Mouse (Mus musculus): ENCODE results near the gene Cel. TPM values are rescaled to one million over a fixed set of nuclear protein-coding genes. Genes with fewer than 3 reads are reported as not detected.

Cel gene
- polyA plus RNA-seq, 1 experiment from 2014 or later = not detected

DNA sequence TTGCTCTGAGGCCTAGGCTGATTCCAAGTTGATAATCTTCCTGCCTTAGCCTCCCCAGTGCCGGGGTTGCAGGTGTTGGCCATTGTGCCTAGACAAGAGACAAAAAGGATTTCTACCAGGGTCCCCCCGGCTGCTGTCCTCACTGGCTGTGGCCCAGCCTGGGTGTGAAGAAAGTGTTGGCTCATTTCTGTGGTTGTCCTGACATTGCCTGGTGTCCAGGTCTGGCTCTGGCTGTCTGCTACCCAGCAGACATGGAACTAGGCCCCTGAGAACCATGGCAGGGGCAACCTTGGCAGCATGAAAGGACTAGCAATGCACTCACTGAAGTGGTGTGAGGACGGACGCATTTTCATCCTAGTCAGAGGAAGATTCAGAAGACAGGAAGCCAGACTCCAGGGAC is 33.3 kb downstream of the Cel start:
- Histone ChIP-seq H3K4me1 (ENCODE audit: control insufficient read depth, insufficient read depth, low read length) (peaks cover 78% of the 10 kb centered on the region), H3K9me3 (ENCODE audit: control insufficient read depth, low read length) (no peaks in the 10 kb centered on the region), H3K27me3 (ENCODE audit: control insufficient read depth, insufficient read depth, low read length) (no peaks in the 10 kb centered on the region), H3K4me3 (replicated peaks; ENCODE audit: low read depth, low read length) (no peak overlapping the region), H3K9ac (replicated peaks; ENCODE audit: low read length) (no peak overlapping the region), H3K4me2 (ENCODE audit: low read length) (no peak overlapping the region), H3K27ac (replicated peaks; ENCODE audit: low read depth, low read length) (peak overlapping the region; percentile 32; the same call in 1 of the 2 replicates), H3K36me3 (ENCODE audit: control insufficient read depth, insufficient read depth, low read length) (no peaks in the 10 kb centered on the region)
- DNase-seq = no peak
- ATAC-seq (ENCODE audit: low FRiP score, low TSS enrichment) = no peak
- WGBS = 65% methylated on average over 4 of the region's 4 CpGs

DNA sequence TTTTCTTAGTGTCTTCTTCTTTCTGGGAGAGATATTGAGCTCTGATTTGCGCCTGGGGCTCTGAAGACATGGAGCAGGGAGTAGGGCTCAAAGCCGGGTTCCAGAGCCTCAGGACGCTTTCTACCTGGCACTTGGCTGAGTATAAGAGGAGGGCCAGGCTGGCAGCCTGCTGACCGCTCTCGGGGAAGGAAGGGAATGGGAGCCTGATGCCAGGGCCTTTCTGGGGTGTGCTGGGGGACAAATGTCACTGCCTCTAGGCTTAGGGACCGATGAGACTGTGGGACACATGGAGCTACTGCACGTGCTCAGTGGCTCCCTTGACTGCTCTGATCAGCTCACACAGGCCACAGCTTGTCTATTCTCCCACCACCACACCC is 34.9 kb downstream of the Cel start:
- Histone ChIP-seq H3K27ac (replicated peaks; ENCODE audit: low read depth, low read length) (no peak overlapping the region), H3K4me3 (replicated peaks; ENCODE audit: low read depth, low read length) (no peak overlapping the region), H3K4me2 (ENCODE audit: low read length) (no peak overlapping the region), H3K9me3 (ENCODE audit: control insufficient read depth, low read length) (no peaks in the 10 kb centered on the region), H3K36me3 (ENCODE audit: control insufficient read depth, insufficient read depth, low read length) (no peaks in the 10 kb centered on the region), H3K9ac (replicated peaks; ENCODE audit: low read length) (peak overlapping the region; percentile 23; the same call in 1 of the 2 replicates), H3K4me1 (ENCODE audit: control insufficient read depth, insufficient read depth, low read length) (peaks cover 71% of the 10 kb centered on the region), H3K27me3 (ENCODE audit: control insufficient read depth, insufficient read depth, low read length) (no peaks in the 10 kb centered on the region)
- ATAC-seq (ENCODE audit: low FRiP score, low TSS enrichment) = no peak
- 89% methylated on average over 7 of the region's 7 CpGs for WGBS
- no peak for DNase-seq

DNA sequence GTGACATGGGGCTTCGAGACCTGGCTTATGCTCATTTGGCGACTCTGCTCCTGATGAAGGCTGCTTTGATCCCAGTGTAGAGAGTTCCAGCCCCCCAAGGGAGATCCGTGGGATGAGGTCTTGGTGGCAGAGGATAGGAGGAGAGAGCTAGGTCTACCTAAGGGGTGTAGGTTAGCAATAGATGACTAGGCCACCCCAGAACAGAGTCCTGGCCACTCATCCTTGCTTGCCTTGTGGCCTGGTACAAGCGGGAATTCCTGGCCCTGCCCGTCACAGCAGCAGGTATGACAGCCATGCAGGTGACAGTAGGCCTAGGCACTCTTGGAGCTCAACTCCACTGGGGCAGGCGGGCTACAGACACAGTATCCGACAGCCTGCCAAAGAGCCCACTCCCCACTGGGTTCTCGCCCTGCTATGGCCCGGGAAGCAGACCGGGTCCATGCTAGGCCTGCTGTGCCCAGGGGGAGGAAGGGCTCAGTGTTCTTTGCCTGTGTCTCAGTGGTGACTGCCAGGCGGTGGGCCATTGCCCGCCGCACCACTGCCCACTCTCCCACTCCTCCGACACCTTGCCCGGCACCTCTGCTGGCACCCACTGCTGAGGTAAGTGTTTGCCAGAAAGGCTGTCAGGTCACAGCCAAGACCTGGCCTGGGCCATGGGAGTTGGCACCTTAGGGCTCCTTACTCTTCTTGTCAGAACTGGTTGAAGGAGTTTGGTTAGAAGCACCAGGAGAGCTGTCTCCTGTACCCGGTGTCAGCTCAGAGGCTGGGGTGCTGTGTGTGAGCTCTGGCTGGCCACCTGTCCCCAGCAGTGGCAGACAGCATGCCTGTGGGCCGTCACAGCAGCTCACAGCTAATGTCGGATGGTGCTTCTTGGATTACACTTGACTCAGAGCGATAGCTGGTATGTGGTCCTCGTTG is 35.5 kb downstream of the Cel start:
- peaks cover 66% of the 10 kb centered on the region for H3K4me1 ChIP-seq (ENCODE audit: control insufficient read depth, insufficient read depth, low read length)
- H3K9me3 ChIP-seq (ENCODE audit: control insufficient read depth, low read length) = no peaks in the 10 kb centered on the region
- no peak overlapping the region for H3K4me2 ChIP-seq (ENCODE audit: low read length)
- DNase-seq (no peak), ATAC-seq (ENCODE audit: low FRiP score, low TSS enrichment) (no peak)
- H3K36me3 ChIP-seq (ENCODE audit: control insufficient read depth, insufficient read depth, low read length) = peaks cover under 1% of the 10 kb centered on the region; the same call in 1 of the 2 replicates
- 87% methylated on average over 20 of the region's 20 CpGs for WGBS
- 0 out of 2 replicates have a peak overlapping the region, but pooled peaks have one; percentile 23 for H3K9ac ChIP-seq (replicated peaks; ENCODE audit: low read length)
- H3K27ac ChIP-seq (replicated peaks; ENCODE audit: low read depth, low read length) = no peak overlapping the region
- no peaks in the 10 kb centered on the region for H3K27me3 ChIP-seq (ENCODE audit: control insufficient read depth, insufficient read depth, low read length)
- no peak overlapping the region for H3K4me3 ChIP-seq (replicated peaks; ENCODE audit: low read depth, low read length)

DNA sequence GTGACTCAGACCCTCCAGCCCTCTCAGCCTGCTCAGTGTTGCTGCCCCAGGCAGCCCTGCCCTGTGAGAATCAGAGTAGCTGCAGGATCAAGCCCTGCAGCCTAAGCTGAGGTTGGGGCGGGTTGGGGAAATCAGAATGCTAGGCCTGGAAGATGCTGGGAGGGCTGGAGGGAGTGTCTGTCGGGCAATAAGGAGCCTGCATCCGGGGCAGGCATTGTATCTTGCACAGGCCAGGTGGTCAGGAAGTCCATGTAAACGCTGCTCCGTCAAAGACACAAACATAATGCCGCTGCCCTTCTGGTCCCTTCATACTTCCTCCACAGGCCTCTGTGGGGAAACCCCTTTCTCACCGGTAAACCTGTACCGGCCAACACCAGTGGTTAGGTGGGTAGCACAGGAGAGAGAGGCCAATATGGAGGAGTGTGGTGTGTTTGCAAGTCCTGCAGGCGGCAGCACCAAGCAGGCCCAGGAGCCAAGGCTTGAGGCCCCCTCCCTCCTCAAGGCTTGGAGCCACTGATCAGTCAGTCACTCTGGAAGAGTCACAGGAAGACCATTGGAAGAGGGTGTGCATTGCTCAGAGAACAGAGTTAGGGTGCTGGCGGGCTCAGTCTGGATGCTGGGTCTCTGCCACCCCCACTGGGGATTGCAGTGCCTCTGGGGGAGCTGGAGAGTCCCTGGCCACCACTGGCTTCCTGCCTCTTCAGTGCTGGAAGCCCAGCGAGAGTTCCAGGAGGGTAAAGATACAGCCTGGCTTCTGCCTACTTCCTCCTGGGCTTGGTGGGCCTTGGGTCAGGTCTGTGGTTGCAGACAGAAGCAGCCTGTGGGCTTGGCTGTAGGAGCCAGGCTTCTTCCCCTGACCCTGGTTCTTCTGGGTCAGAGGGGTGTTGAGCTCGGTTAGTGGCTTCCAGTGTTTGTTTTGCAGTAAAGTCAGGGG is 37.0 kb downstream of the Cel start:
- H3K36me3 ChIP-seq (ENCODE audit: control insufficient read depth, insufficient read depth, low read length) = peaks cover 8% of the 10 kb centered on the region
- DNase-seq (peak; percentile 46), ATAC-seq (ENCODE audit: low FRiP score, low TSS enrichment) (no peak)
- no peak overlapping the region for H3K4me3 ChIP-seq (replicated peaks; ENCODE audit: low read depth, low read length)
- H3K4me2 ChIP-seq (ENCODE audit: low read length) = peak overlapping the region; percentile 24; the same call in 1 of the 2 replicates
- H3K9ac ChIP-seq (replicated peaks; ENCODE audit: low read length) = peak overlapping the region; percentile 42; the same call in 1 of the 2 replicates
- no peaks in the 10 kb centered on the region for H3K27me3 ChIP-seq (ENCODE audit: control insufficient read depth, insufficient read depth, low read length)
- 43% methylated on average over 12 of the region's 12 CpGs for WGBS
- peaks cover 53% of the 10 kb centered on the region for H3K4me1 ChIP-seq (ENCODE audit: control insufficient read depth, insufficient read depth, low read length)
- H3K27ac ChIP-seq (replicated peaks; ENCODE audit: low read depth, low read length) = peak overlapping the region; percentile 87
- no peaks in the 10 kb centered on the region for H3K9me3 ChIP-seq (ENCODE audit: control insufficient read depth, low read length)

DNA sequence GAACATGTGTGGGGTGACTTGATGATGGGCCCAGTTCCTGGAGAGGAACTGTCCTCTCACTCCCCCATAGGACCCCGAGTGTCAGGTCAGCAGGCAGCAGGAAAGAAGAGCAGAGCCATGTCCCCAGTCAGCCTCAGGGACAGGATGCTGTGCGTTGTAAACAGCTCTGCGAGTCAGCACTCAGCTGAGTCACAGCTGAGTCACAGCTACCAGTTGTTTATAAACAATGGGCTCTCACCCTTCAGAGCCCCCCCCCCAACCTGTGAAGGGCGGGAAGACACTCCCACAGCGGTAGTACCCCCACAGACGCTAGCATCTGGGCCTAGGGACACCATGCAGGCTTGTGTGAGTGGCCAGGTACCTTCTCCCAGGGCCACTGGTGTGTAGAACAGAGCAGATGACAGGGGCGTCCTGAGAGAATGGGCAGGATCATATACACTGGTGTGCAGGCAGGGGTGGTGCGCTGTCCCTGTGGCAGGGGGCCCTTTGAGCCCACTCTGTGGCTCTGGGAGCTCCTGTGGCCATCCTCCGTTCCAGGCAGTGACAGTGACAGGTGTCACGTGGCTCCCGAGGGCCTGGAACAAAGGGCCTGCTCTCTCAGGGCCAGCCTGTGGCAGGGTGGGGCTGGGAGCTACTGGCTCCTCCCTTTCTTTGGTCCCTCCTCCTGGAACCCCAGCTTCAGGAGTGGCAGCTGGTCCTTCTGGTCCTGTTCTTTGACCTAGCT is 37.8 kb downstream of the Cel start:
- Histone ChIP-seq H3K36me3 (ENCODE audit: control insufficient read depth, insufficient read depth, low read length) (peaks cover 11% of the 10 kb centered on the region), H3K4me3 (replicated peaks; ENCODE audit: low read depth, low read length) (no peak overlapping the region), H3K9me3 (ENCODE audit: control insufficient read depth, low read length) (no peaks in the 10 kb centered on the region), H3K27me3 (ENCODE audit: control insufficient read depth, insufficient read depth, low read length) (no peaks in the 10 kb centered on the region), H3K9ac (replicated peaks; ENCODE audit: low read length) (peak overlapping the region; percentile 42), H3K4me1 (ENCODE audit: control insufficient read depth, insufficient read depth, low read length) (peaks cover 52% of the 10 kb centered on the region), H3K27ac (replicated peaks; ENCODE audit: low read depth, low read length) (peak overlapping the region; percentile 87), H3K4me2 (ENCODE audit: low read length) (peak overlapping the region; percentile 24; the same call in 1 of the 2 replicates)
- DNase-seq = peak; percentile 70
- 12% methylated on average over 11 of the region's 11 CpGs for WGBS
- ATAC-seq (ENCODE audit: low FRiP score, low TSS enrichment) = peak; percentile 58; the same call in 1 of the 2 replicates

DNA sequence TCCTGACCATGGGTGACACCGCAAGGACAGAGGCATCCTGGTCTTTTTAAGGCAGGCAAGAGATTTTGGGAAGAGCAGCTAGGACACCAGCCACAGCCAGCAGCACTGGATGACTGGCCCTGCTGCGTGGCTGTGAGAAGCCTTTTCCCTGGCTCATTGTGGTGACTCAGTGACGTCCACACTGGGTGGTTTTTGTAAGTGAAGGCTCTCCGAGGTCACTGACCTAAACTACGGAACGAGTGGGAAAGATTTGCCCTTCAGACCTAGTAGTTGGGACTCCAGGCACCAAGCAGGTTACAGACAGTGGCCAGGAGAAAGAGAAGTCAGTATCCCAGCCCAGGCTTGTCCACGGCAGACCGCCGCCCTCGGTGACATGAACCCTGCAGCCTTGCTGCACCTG is 38.8 kb downstream of the Cel start:
- no peaks in the 10 kb centered on the region for H3K9me3 ChIP-seq (ENCODE audit: control insufficient read depth, low read length)
- peak overlapping the region; percentile 15; the same call in 1 of the 2 replicates for H3K27ac ChIP-seq (replicated peaks; ENCODE audit: low read depth, low read length)
- H3K4me2 ChIP-seq (ENCODE audit: low read length) = no peak overlapping the region
- ATAC-seq (ENCODE audit: low FRiP score, low TSS enrichment) = no peak
- H3K4me1 ChIP-seq (ENCODE audit: control insufficient read depth, insufficient read depth, low read length) = peaks cover 42% of the 10 kb centered on the region
- no peak overlapping the region for H3K9ac ChIP-seq (replicated peaks; ENCODE audit: low read length)
- H3K36me3 ChIP-seq (ENCODE audit: control insufficient read depth, insufficient read depth, low read length) = peaks cover 13% of the 10 kb centered on the region
- no peak for DNase-seq
- H3K27me3 ChIP-seq (ENCODE audit: control insufficient read depth, insufficient read depth, low read length) = no peaks in the 10 kb centered on the region
- no peak overlapping the region for H3K4me3 ChIP-seq (replicated peaks; ENCODE audit: low read depth, low read length)
- 74% methylated on average over 10 of the region's 10 CpGs for WGBS

- Histone ChIP-seq H3K27ac (replicated peaks; ENCODE audit: low read depth, low read length) (peak overlapping the region; percentile 15), H3K4me1 (ENCODE audit: control insufficient read depth, insufficient read depth, low read length) (peaks cover 43% of the 10 kb centered on the region), H3K27me3 (ENCODE audit: control insufficient read depth, insufficient read depth, low read length) (no peaks in the 10 kb centered on the region), H3K36me3 (ENCODE audit: control insufficient read depth, insufficient read depth, low read length) (peaks cover 13% of the 10 kb centered on the region), H3K9me3 (ENCODE audit: control insufficient read depth, low read length) (no peaks in the 10 kb centered on the region), H3K4me2 (ENCODE audit: low read length) (no peak overlapping the region), H3K9ac (replicated peaks; ENCODE audit: low read length) (no peak overlapping the region), H3K4me3 (replicated peaks; ENCODE audit: low read depth, low read length) (no peak overlapping the region)
- 8% methylated on average over 5 of the region's 5 CpGs for WGBS
- ATAC-seq (ENCODE audit: low FRiP score, low TSS enrichment) (peak; percentile 71), DNase-seq (peak; percentile 85)
Observed at GRCm38 (mm10) chr2:28523643-28524117, 39.5 kb downstream of the Cel start.

DNA sequence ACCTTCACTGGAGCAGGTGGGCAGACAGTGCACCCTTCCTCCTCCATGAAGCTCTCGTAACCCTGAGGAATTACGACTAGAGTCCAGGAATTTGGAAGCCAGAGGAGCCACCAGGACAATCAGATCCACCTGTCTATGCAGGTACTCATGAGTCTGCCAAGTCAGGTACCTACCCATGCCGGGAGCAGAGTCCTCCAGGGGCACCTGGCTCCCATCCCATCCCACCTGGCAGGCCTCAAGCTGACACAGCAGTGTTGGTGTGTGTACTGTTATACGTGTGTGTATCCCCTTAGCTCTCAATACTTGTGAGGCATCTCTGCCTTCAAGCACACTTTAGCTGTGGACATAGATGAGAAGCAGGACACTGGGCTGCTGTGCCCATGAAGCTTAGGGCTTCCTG is 41.0 kb downstream of the Cel start:
- no peak overlapping the region for H3K4me2 ChIP-seq (ENCODE audit: low read length)
- peaks cover 13% of the 10 kb centered on the region for H3K36me3 ChIP-seq (ENCODE audit: control insufficient read depth, insufficient read depth, low read length)
- no peaks in the 10 kb centered on the region for H3K9me3 ChIP-seq (ENCODE audit: control insufficient read depth, low read length)
- H3K9ac ChIP-seq (replicated peaks; ENCODE audit: low read length) = no peak overlapping the region
- H3K4me1 ChIP-seq (ENCODE audit: control insufficient read depth, insufficient read depth, low read length) = peaks cover 47% of the 10 kb centered on the region
- 92% methylated on average over 4 of the region's 4 CpGs for WGBS
- ATAC-seq (ENCODE audit: low FRiP score, low TSS enrichment) (no peak), DNase-seq (no peak)
- H3K27me3 ChIP-seq (ENCODE audit: control insufficient read depth, insufficient read depth, low read length) = no peaks in the 10 kb centered on the region
- no peak overlapping the region for H3K27ac ChIP-seq (replicated peaks; ENCODE audit: low read depth, low read length)
- no peak overlapping the region for H3K4me3 ChIP-seq (replicated peaks; ENCODE audit: low read depth, low read length)

Measured in midbrain, embryonic 14.5 days (tissue).